Mouse (Mus musculus): Measurements from ENCODE around the gene Erc1. TPM values are rescaled to one million over a fixed set of nuclear protein-coding genes. Genes with fewer than 3 reads are reported as not detected.
A peak's percentile ranks its signal among the peaks of the same experiment; 100 is the strongest.

Erc1 gene
- 17.6 and 22.5 TPM in 2 replicates for polyA plus RNA-seq (2016; fragmentation: Nextera tagmentation; extraction: Ambion mirVana)

- Histone ChIP-seq H3K4me3 (peak within 1 kb of the TSS; percentile 92), H3K9me3 (no peaks in the 10 kb centered on the region), H3K36me3 (no peaks in the 10 kb centered on the region), H3K27me3 (ENCODE audit: insufficient read depth, poor library complexity, severe bottlenecking) (no peaks in the 10 kb centered on the region), H3K4me1 (peaks cover 15% of the 10 kb centered on the region), H3K27ac (peak within 1 kb of the TSS; percentile 99)
- peak; percentile 97 for DNase-seq (ENCODE audit: low spot score)
- WGBS, result under 1% methylated on average over 73 of the region's 73 CpGs
These were observed at the start of gene Erc1 for GRCm38 (mm10) chr6:119848034-119848695. Gene Erc1 (minus strand): TSS chr6:119848167.

- no peaks in the 10 kb centered on the region for H3K36me3 ChIP-seq
- no peak for DNase-seq (ENCODE audit: low spot score)
- H3K4me1 ChIP-seq, result no peaks in the 10 kb centered on the region
- 69% methylated on average over 7 of the region's 7 CpGs for WGBS
- H3K27me3 ChIP-seq (ENCODE audit: insufficient read depth, poor library complexity, severe bottlenecking), result peaks cover 5% of the 10 kb centered on the region; the same call in 1 of the 2 replicates
- H3K27ac ChIP-seq, result no peak overlapping the region
- no peak overlapping the region for H3K4me3 ChIP-seq
- no peaks in the 10 kb centered on the region for H3K9me3 ChIP-seq
These were observed 44.7 kb upstream of the Erc1 start for GRCm38 (mm10) chr6:119892711-119893110.

GRCm38 (mm10) chr6:119883151-119883550 is 35.2 kb upstream of the Erc1 start:
- Histone ChIP-seq H3K4me1 (no peaks in the 10 kb centered on the region), H3K4me3 (no peak overlapping the region), H3K27me3 (ENCODE audit: insufficient read depth, poor library complexity, severe bottlenecking) (no peaks in the 10 kb centered on the region), H3K27ac (no peak overlapping the region), H3K9me3 (no peaks in the 10 kb centered on the region), H3K36me3 (no peaks in the 10 kb centered on the region)
- DNase-seq (ENCODE audit: low spot score), result no peak
- 56% methylated on average over 7 of the region's 7 CpGs for WGBS

- no peaks in the 10 kb centered on the region for H3K36me3 ChIP-seq
- no peaks in the 10 kb centered on the region for H3K27me3 ChIP-seq (ENCODE audit: insufficient read depth, poor library complexity, severe bottlenecking)
- no peak overlapping the region for H3K27ac ChIP-seq
- H3K4me1 ChIP-seq, result peaks cover 3% of the 10 kb centered on the region; the same call in 1 of the 2 replicates
- H3K9me3 ChIP-seq, result no peaks in the 10 kb centered on the region
- 84% methylated on average over 11 of the region's 11 CpGs for WGBS
- no peak for DNase-seq (ENCODE audit: low spot score)
- H3K4me3 ChIP-seq, result no peak overlapping the region
These were observed 16.5 kb upstream of the Erc1 start for GRCm38 (mm10) chr6:119864341-119865034.

- no peaks in the 10 kb centered on the region for H3K27me3 ChIP-seq (ENCODE audit: insufficient read depth, poor library complexity, severe bottlenecking)
- WGBS, result 79% methylated on average over 8 of the region's 8 CpGs
- H3K4me1 ChIP-seq, result peaks cover 3% of the 10 kb centered on the region; the same call in 1 of the 2 replicates
- H3K4me3 ChIP-seq, result no peak overlapping the region
- H3K36me3 ChIP-seq, result no peaks in the 10 kb centered on the region
- no peak overlapping the region for H3K27ac ChIP-seq
- no peak for DNase-seq (ENCODE audit: low spot score)
- H3K9me3 ChIP-seq, result no peaks in the 10 kb centered on the region
These were observed 13.6 kb upstream of the Erc1 start for GRCm38 (mm10) chr6:119861519-119861918.

GRCm38 (mm10) chr6:119860236-119860635 is 12.3 kb upstream of the Erc1 start:
- H3K4me1 ChIP-seq, result peaks cover 3% of the 10 kb centered on the region; the same call in 1 of the 2 replicates
- no peaks in the 10 kb centered on the region for H3K27me3 ChIP-seq (ENCODE audit: insufficient read depth, poor library complexity, severe bottlenecking)
- no peaks in the 10 kb centered on the region for H3K36me3 ChIP-seq
- 93% methylated on average over 2 of the region's 2 CpGs for WGBS
- no peak for DNase-seq (ENCODE audit: low spot score)
- no peaks in the 10 kb centered on the region for H3K9me3 ChIP-seq
- no peak overlapping the region for H3K4me3 ChIP-seq
- no peak overlapping the region for H3K27ac ChIP-seq

GRCm38 (mm10) chr6:119855471-119855870 is 7.5 kb upstream of the Erc1 start:
- 88% methylated on average over 4 of the region's 4 CpGs for WGBS

GRCm38 (mm10) chr6:119854156-119854555 is 6.2 kb upstream of the Erc1 start:
- H3K27ac ChIP-seq, result no peak overlapping the region
- no peaks in the 10 kb centered on the region for H3K9me3 ChIP-seq
- no peak overlapping the region for H3K4me3 ChIP-seq
- peaks cover 17% of the 10 kb centered on the region for H3K4me1 ChIP-seq
- WGBS, result 28% methylated on average over 2 of the region's 2 CpGs
- H3K36me3 ChIP-seq, result no peaks in the 10 kb centered on the region
- no peaks in the 10 kb centered on the region for H3K27me3 ChIP-seq (ENCODE audit: insufficient read depth, poor library complexity, severe bottlenecking)
- no peak for DNase-seq (ENCODE audit: low spot score)

More at GRCm38 (mm10) chr6:119855471-119855870, 7.5 kb upstream of the Erc1 start:
- Histone ChIP-seq H3K9me3 (no peaks in the 10 kb centered on the region), H3K4me1 (peaks cover 10% of the 10 kb centered on the region), H3K36me3 (no peaks in the 10 kb centered on the region), H3K27me3 (ENCODE audit: insufficient read depth, poor library complexity, severe bottlenecking) (no peaks in the 10 kb centered on the region), H3K27ac (no peak overlapping the region), H3K4me3 (no peak overlapping the region)
- no peak for DNase-seq (ENCODE audit: low spot score)

GRCm38 (mm10) chr6:119849858-119850257 is 1.9 kb upstream of the Erc1 start:
- peaks cover 25% of the 10 kb centered on the region for H3K4me1 ChIP-seq
- H3K27ac ChIP-seq, result no peak overlapping the region
- H3K9me3 ChIP-seq, result no peaks in the 10 kb centered on the region
- H3K27me3 ChIP-seq (ENCODE audit: insufficient read depth, poor library complexity, severe bottlenecking), result no peaks in the 10 kb centered on the region
- DNase-seq (ENCODE audit: low spot score), result no peak
- WGBS, result 94% methylated on average over 3 of the region's 3 CpGs
- H3K4me3 ChIP-seq, result no peak overlapping the region
- H3K36me3 ChIP-seq, result no peaks in the 10 kb centered on the region

GRCm38 (mm10) chr6:119849348-119849709 is 1.4 kb upstream of the Erc1 start:
- H3K4me3 ChIP-seq, result peak overlapping the region; percentile 92
- H3K4me1 ChIP-seq, result peaks cover 21% of the 10 kb centered on the region
- no peaks in the 10 kb centered on the region for H3K9me3 ChIP-seq
- no peak for DNase-seq (ENCODE audit: low spot score)
- no peaks in the 10 kb centered on the region for H3K27me3 ChIP-seq (ENCODE audit: insufficient read depth, poor library complexity, severe bottlenecking)
- H3K36me3 ChIP-seq, result no peaks in the 10 kb centered on the region
- H3K27ac ChIP-seq, result no peak overlapping the region
- WGBS, result 71% methylated on average over 3 of the region's 3 CpGs

GRCm38 (mm10) chr6:119848696-119849347 is 855 bp upstream of the Erc1 start:
- Histone ChIP-seq H3K4me1 (peaks cover 15% of the 10 kb centered on the region), H3K9me3 (no peaks in the 10 kb centered on the region), H3K36me3 (no peaks in the 10 kb centered on the region), H3K4me3 (peak overlapping the region; percentile 92), H3K27ac (peak overlapping the region; percentile 99), H3K27me3 (ENCODE audit: insufficient read depth, poor library complexity, severe bottlenecking) (no peaks in the 10 kb centered on the region)
- DNase-seq (ENCODE audit: low spot score), result no peak
- WGBS, result 15% methylated on average over 13 of the region's 13 CpGs

GRCm38 (mm10) chr6:119847518-119848033 is 391 bp downstream of the Erc1 start:
- 0% methylated on average over 39 of the region's 40 CpGs for WGBS
- Histone ChIP-seq H3K27ac (peak overlapping the region; percentile 99), H3K4me3 (peak overlapping the region; percentile 92), H3K36me3 (no peaks in the 10 kb centered on the region), H3K4me1 (peaks cover 15% of the 10 kb centered on the region), H3K27me3 (ENCODE audit: insufficient read depth, poor library complexity, severe bottlenecking) (no peaks in the 10 kb centered on the region), H3K9me3 (no peaks in the 10 kb centered on the region)
- DNase-seq (ENCODE audit: low spot score), result no peak
